Mouse (Mus musculus): ENCODE measurements around the gene Gpx5.
"Not testable (repeated sequence)": the region's sequence is repeated elsewhere in the genome, so short reads cannot be mapped to it uniquely, and the experiment has no call there.

The Gpx5 gene

DNA sequence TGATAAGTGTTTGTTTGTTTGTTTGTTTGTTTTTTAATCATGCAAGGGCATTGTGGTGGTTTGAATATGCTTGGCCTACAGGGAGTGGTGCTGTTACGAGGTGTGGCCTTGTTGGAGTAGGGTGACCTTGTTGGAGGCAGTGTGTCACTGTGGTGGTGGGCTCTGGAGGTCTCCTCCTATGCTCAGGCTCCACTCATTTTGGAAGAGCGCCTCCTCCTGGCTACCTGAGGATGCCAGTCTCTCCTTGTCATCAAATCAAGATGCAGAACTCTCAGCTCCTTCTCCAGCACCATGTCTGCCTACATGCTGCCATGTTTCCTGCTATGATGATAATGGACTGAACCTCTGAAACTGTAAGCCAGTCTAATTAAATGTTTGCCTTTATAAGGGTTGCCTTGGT is 26.8 kb downstream of the Gpx5 start:
- CTCF ChIA-PET, result no interaction called here

DNA sequence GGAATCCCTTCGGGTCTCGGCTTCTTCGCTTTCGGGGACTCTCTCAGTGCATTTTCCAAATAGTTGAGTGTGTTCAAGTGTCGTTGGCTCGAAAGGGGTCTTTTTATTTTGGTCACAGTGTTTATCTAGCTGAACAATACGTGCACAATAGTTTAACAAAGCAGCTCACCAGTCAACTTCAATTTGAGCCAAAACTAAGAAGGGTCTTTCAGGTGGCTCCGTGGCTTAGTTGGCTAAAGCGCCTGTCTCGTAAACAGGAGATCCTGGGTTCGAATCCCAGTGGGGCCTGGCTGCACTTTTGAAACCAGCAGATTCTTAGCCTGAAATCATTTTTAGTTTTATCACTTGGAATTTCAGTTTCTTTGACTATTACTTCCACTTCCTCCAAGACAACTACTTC is 28.2 kb downstream of the Gpx5 start:
- CTCF ChIA-PET, result no interaction called here

DNA sequence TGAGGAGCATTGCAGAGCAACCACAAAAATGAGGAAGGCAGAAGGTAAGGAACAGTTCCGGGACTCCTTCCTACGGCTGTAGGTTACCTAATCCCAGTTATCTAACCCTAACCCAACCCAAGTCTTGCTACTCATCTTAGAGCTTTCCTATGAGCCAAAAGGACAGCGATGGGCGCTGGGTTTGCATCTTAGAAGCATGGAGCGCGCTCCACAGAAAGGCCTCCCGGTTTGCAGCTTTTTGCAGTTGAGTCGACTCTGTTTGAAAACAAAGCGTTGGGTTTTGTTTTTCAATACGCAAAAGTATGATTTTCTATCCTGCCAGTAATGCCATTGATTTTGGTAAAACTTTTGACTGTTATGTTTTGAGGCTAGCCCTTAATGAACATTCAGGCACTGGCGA is 28.6 kb downstream of the Gpx5 start:
- CTCF ChIA-PET, result no interaction called here

DNA sequence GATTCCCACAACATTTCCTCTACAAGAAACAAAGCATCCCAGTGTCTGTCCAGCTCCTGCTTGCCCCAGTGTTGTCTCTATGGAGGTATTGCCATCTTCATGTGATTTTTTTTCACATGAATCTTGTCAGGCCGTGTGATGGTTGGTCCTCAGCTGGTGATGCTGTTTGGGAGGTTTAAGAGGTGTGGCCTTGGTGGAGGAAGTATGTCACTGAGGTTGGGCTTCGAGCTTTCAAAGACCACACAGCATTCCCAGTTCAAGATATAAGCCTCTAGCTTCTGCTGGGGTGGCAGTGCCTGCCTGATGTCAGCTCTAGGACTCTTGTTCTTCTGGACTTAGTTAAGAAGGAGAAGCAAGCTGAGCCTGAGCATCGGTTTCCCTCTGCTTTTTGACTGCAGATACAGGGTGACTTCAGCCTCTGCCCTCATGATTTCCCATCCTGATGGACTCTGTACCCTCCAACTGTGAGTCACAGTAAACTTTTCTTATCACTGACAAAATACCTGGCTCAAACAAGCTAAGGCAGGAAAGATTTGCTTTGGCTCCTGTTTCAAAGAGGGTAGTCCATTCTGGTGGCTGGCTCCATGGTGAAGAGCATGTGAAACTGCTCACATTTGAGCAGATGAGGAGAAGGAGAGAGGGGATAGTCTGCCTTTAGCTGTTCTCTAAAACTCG is 29.6 kb downstream of the Gpx5 start:
- CTCF ChIA-PET, result no interaction called here

DNA sequence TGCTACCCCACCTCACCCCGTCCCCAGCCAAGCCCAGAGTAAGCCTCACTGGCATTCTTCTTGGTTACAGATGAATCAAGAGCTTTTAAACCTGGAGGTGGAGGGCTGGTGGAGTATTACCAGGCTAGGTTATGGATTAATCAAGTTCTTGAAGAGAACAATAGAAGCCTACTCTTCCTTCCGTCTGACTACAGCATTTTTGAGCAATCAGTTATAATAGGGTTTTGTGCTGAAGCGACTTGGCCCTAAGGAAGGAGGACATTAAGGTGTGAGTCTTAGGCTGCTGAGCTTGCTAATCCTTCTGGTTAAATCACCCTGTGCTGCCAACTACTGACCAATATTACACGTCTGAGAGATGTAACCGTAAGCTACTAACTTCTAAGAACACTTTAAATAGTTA is 32.2 kb downstream of the Gpx5 start:
- CTCF ChIA-PET, result no interaction called here

DNA sequence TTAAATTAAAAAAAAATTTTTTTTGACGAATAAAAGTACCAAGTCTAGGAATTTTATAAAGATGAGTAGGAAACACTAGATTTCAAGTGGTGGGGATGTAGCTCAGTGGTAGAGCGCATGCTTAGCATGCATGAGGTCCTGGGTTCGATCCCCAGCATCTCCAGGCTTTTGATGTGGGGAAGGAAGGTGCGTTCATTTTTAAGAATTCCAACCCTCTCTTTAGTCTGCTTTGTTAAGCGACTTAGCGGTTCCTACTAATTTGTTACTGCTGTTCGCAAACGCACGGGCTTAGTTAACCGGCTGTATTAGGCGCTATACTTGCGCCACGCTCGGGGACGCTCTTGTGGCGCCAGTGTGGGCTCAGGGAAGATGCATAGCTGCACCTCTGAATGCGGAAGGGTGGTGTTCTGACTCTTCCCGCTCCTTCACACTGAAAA is 32.8 kb downstream of the Gpx5 start:
- CTCF ChIA-PET, result no interaction called here

DNA sequence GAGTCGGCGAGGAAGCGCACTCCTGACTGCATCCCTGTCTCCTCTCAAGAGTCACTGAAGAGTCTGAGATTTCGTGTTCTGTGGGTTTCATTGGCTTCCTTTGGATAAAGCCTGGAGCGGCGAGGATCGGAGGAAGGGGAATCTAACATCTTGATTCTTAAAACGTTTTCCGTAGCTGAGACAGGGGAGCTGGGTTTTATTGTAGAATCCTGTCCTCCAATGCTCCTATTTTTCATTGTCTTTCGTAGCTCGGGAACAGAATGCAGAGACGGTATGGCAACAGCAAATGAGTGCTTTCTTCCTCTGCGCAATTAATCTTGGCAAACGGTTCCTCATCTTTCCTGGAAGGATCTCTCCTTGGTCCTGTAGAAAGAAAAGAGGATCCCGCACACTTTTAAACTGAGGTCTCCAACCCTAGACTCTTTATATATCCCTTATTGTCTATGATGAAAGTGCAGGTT is 33.3 kb downstream of the Gpx5 start:
- CTCF ChIA-PET, result no interaction called here

DNA sequence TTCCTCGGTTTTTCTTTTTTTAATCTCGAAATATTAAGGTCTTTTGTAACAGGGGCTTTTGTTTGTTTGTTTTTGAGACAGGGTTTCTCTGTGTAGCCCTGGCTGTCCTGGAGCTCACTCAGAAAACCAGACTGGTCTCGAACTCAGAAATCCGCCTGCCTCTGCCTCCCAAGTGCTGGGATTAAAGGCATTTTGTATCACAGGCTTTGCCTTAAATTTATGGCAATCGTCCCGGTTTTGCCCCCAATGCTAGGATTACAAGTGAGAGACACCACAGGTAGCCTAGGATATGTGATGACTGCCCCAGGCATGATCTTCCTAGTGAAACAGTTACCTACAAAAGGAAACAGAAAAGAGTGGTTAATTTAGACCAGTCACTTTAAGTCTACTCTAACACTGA is 34.0 kb downstream of the Gpx5 start:
- CTCF ChIA-PET, result no interaction called here

DNA sequence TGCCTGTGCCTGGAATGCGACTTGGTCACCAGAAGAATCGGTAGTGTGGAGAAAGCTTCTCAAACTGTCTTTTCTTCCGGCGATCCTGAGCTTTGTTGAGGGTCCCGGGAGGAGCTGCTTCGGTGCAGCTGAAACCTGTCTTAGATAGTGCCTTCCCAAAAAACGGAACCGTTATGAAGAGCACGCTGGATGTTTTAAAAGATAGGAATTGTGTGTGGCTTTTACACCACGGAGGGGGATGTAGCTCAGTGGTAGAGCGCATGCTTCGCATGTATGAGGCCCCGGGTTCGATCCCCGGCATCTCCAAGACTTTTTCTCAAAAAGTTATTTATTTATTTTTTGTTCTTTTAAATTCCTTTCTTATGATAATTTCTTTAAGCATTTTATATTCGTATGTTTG is 38.5 kb downstream of the Gpx5 start:
- CTCF ChIA-PET, result interaction anchor here (0.6 kb wide), 1 partner anchor 32 kb away, joined by 3 read pairs; no protein-coding TSS in a partner anchor

DNA sequence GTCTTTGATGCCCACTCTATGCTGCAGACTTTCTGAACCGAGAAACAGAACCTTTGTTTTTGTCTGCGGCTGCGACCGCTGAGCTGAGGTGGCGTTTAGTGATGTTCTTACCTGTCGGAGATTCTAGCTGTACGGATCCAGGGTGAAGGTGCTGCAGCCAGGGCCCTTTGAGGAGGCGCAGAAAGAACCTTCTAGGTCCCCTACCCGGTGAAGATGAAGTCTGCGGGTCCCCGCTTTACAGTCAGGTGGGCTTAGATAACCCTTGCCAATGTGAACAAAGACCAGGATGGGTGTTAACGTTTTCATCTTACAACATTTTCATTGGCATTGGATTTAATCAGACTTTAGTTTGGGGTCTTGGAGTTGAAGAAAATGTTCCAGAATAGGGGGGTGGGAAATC is 39.0 kb downstream of the Gpx5 start:
- CTCF ChIA-PET, result no interaction called here

DNA sequence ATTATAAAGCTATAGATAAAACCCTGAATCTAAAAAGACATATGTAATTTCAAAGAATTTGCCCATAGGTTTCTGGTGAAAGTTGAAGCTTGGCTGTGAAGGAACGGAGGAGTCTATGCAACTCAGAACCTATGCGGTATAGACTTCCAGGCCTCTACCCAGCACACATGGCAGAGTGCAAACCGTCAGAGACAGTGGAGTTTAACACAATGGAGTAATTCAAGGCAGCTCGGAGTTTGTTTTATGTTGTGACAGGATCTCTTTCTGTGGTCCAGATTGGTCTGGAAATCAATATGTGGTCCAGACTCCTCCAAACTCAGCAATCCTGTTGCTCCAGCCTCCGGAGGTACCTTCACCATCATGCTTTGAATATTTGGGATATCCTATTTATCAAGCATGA is 39.5 kb downstream of the Gpx5 start:
- CTCF ChIA-PET, result no interaction called here

DNA sequence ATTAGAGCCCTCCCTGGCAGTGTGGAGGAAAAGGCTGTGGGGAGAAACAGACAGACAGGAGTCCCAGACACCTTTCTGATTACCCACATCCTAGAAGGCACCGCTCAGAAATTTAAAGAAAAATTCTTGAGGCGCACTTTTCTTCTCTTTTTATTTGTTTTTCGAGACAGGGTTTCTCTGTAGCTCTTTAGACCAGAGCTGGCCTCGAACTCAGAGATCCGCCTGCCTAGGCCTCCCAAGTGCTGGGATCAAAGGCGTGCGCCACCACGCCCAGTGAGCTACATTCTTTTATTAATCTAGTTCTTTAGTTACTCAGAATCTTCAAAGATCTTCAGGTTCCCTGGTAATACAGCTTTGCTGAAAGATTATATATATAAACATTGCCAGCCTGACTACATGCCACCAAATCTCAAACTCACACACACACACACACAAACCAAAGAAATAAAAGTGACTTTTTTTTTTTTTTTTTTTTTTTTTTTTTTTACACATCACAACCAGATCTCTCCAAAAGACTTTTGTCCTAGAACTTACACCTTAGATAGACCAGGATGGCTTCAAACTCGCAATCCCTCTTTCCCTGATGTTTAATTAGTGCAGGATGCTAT is 42.4 kb downstream of the Gpx5 start:
- CTCF ChIA-PET, result no interaction called here

DNA sequence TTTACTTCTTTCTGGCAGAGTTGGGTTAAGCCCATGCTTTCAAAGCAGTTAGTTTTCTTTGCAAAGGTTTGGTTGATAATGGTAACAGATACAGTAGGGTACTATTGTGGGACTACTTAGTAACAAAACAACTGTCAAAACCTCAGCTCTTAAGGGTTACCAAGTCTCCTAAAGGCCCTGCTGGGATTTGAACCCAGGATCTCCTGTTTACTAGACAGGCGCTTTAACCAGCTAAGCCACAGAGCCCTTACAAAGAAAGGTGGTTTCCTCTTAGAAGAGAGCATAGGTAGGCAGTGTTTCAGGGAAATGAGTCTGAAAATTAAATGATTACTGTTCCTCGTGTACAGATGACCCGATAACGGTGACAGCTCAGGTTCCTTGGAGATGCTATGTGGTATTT is 43.5 kb downstream of the Gpx5 start:
- CTCF ChIA-PET, result no interaction called here

DNA sequence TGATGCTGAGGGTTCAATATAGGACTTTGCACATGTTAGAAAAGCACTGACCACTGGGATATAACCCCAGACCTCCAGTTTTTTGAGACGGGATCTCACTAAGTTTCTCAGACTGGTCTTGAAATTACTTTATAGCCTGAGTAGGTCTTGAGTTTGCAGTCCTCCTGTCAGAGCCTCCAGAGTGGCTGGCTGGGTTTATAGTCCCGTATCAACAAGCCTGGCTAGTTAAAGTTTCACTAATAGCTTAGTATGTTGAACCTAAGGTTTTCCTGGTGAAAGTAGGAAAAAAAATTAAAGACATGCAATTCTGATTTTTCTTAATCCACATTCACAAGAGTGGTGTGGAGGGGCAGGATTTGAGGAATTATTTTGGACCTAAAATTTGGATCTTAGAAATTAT is 46.3 kb downstream of the Gpx5 start:
- CTCF ChIA-PET, result no interaction called here

DNA sequence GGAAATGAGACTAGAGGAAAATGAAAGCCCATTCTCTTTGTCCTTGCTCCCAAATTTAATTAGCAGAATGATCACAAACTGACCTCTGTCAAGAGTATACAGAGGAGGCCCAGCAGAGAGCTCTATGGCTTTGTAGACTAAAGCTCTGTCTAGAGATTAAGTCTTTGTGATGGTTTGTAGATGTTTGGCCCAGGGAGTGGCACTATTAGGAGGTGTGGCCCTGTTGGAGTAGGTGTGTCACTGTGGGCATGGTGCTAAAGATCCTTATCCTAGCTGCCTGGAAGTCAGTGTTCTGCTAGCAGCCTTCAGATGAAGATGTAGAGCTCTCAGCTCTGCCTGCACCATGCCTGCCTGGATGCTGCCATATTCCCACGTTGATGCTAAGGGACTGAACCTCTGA is 47.6 kb downstream of the Gpx5 start:
- CTCF ChIA-PET, result not testable (repeated sequence)

DNA sequence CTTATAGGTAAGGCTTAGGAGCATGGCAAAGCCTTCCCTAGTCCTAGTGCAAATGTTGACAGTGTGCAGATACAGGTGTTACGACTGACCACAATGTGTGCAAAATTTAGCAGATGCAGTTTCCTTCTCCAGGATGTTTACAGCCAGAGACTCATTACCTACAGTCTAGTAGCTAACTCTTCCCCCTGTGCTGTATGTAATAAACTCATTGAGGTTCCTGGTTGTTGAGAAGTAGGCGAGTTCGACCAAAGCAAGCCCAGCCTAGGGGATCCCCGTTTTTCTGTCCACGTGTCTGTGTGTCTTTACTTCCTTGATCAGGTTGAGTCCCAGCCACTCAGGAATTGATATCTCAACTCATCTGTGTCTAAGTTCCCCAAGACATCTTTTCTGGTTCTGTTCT is 48.4 kb downstream of the Gpx5 start:
- CTCF ChIA-PET, result no interaction called here

DNA sequence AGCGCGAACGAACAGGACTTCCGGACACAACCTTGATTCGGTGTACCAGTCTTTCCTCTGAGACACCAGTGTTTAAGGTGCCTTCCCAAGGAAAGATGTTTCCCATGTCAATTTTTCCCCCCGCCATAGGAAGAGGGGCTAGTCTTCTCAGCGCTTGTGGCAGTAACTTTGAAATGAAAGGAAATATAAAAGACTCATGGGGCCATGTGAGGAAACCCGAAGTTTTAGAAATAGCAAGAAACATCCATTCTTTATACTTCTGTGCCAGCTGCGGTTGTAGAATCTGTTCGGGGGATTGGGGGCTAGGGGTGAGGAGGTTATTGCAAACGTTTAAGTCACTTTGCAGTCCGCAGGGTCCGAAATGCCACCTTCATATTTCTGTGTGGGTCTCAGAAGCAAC is 49.3 kb downstream of the Gpx5 start:
- CTCF ChIA-PET, result no interaction called here

DNA sequence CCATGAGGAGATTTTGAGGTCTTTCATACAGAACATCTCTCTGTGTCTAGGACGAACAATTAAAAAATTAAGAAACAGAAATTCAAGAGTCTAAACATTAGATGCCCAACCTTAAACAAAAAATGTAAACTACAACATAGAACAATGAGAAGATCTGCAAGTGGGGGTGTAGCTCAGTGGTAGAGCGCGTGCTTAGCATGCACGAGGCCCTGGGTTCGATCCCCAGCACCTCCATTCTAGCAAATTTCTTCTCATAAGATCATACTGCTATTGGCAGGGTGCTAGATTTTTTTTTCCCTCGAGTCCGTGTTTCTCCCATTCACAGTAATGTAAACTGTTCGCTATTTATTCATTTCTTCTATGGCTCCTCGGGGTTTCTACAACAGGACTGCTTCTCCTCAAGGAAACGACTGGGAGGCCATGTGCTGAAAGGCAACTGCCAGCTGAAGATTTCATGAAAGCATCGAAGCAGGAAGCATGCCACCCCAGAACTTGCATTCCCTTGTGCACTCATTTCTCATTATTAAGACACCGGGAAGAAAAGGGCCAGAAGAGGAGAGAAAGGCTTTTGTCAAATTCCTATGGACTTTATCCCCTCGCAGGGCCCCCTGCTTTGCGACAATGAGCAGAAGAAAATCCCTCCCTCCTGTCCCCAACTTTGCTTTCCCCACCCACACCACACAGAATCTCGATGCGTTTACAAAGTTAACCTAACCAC is 50.0 kb downstream of the Gpx5 start:
- CTCF ChIA-PET, result no interaction called here

DNA sequence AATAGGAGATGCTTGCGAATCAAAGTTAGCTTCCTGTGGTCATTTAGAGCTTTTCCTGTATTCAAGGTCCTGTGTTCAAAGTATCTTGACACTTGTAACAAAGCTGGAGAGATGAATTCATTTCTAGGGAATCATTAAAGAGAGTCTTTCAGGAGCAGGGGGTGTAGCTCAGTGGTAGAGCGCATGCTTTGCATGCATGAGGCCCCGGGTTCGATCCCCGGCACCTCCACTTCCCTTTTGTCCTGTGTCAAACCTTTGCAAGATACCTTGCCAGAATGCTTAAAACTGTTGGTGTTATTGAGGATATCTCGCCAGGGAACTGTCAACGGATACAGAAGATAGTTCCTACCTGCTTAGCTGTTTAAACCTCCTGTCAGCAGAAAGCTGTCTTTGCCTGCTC is 51.7 kb downstream of the Gpx5 start:
- CTCF ChIA-PET, result no interaction called here

DNA sequence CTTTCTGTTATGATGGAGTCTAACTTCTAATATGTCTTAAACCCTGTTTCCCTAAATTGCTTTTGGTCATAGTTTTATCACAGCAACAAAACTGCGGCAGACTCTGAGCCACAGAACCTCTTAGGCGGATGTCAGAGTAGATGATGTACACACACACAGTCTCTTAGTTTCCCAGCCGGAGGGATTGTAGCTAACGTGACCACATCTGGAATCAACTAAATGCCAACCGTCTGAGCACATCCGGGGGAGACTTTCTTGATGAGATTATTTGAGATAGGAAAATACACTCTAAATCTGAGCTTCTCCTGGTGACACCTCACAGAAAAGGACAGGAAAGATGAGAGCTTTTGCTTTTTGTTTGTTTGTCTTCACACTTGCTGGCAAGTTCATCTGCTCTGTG is 55.4 kb downstream of the Gpx5 start:
- CTCF ChIA-PET, result no interaction called here

DNA sequence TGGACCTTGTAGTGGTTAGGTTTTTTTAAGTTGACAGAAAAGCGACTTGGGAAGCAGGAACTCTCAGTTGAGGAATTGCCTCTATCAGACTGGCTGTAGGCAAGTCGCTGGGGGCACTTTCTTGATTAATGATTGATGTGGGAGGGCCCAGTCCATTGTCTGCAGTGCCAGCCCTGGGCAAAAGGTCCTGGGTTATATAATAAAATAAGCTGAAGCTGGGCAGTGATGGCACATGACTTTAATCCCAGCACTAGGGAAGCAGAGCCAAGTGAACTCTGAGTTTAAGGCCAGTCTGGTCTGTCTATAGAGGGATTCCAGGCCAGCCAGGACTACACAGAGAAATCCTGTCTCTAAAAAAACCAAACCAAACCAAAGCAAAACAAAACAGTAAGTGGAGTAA is 55.8 kb downstream of the Gpx5 start:
- CTCF ChIA-PET, result no interaction called here
